Mouse (Mus musculus): ENCODE data around the gene Tle2. TPM values are rescaled to one million over a fixed set of nuclear protein-coding genes. Genes with fewer than 3 reads are reported as not detected.

Gene Tle2
- polyA plus RNA-seq, 2 experiments: 38.1 to 250 TPM

- Histone ChIP-seq H3K36me3 (ENCODE audit: control insufficient read depth, insufficient read depth, low read length) (peaks cover 34% of the 10 kb centered on the region), H3K4me1 (ENCODE audit: control insufficient read depth, insufficient read depth, low read length) (peaks cover 15% of the 10 kb centered on the region), H3K27me3 (ENCODE audit: control insufficient read depth, insufficient read depth, low read length) (no peaks in the 10 kb centered on the region)
These were observed 5.6 kb downstream of the Tle2 start for GRCm38 (mm10) chr10:81579967-81580366.

GRCm38 (mm10) chr10:81580441-81581070 is 6.2 kb downstream of the Tle2 start:
- peaks cover 15% of the 10 kb centered on the region for H3K4me1 ChIP-seq (ENCODE audit: control insufficient read depth, insufficient read depth, low read length)
- no peak for TF ChIP-seq POLR2A (IDR thresholded peaks at IDR 0.05; ENCODE audit: borderline replicate concordance, extremely low read depth, insufficient read depth, insufficient read length)
- H3K36me3 ChIP-seq (ENCODE audit: control insufficient read depth, insufficient read depth, low read length): peaks cover 40% of the 10 kb centered on the region
- H3K9ac ChIP-seq (ENCODE audit: low read depth, low read length, severe bottlenecking): no peak overlapping the region
- ATAC-seq (ENCODE audit: low FRiP score, low read depth) (no peak), DNase-seq (ENCODE audit: low spot score) (no peak)
- no peaks in the 10 kb centered on the region for H3K27me3 ChIP-seq (ENCODE audit: control insufficient read depth, insufficient read depth, low read length)
- no peak overlapping the region for H3K4me3 ChIP-seq (replicated peaks; ENCODE audit: low read length)
- H3K9me3 ChIP-seq (ENCODE audit: control insufficient read depth, low read length): no peaks in the 10 kb centered on the region
- WGBS: 51% methylated on average over 25 of the region's 25 CpGs
- H3K4me2 ChIP-seq (replicated peaks; ENCODE audit: low read depth, low read length, severe bottlenecking): no peak overlapping the region; the same call in 1 of the 2 replicates
- H3K27ac ChIP-seq (replicated peaks; ENCODE audit: low read depth, low read length): no peak overlapping the region

More at GRCm38 (mm10) chr10:81579967-81580366, 5.6 kb downstream of the Tle2 start:
- no peak for TF ChIP-seq POLR2A (IDR thresholded peaks at IDR 0.05; ENCODE audit: borderline replicate concordance, extremely low read depth, insufficient read depth, insufficient read length)
- no peak overlapping the region for H3K4me2 ChIP-seq (replicated peaks; ENCODE audit: low read depth, low read length, severe bottlenecking)
- ATAC-seq (ENCODE audit: low FRiP score, low read depth): no peak
- no peak overlapping the region for H3K9ac ChIP-seq (ENCODE audit: low read depth, low read length, severe bottlenecking)
- WGBS: 56% methylated on average over 4 of the region's 4 CpGs
- no peaks in the 10 kb centered on the region for H3K9me3 ChIP-seq (ENCODE audit: control insufficient read depth, low read length)
- no peak overlapping the region for H3K4me3 ChIP-seq (replicated peaks; ENCODE audit: low read length)
- no peak overlapping the region for H3K27ac ChIP-seq (replicated peaks; ENCODE audit: low read depth, low read length)
- no peak for DNase-seq (ENCODE audit: low spot score)

- H3K9ac ChIP-seq (ENCODE audit: low read depth, low read length, severe bottlenecking): no peak overlapping the region
- DNase-seq (ENCODE audit: low spot score) (no peak), ATAC-seq (ENCODE audit: low FRiP score, low read depth) (no peak)
- TF ChIP-seq POLR2A (IDR thresholded peaks at IDR 0.05; ENCODE audit: borderline replicate concordance, extremely low read depth, insufficient read depth, insufficient read length): no peak
- H3K27ac ChIP-seq (replicated peaks; ENCODE audit: low read depth, low read length): no peak overlapping the region
- WGBS: 70% methylated on average over 6 of the region's 6 CpGs
- no peak overlapping the region for H3K4me3 ChIP-seq (replicated peaks; ENCODE audit: low read length)
- no peaks in the 10 kb centered on the region for H3K9me3 ChIP-seq (ENCODE audit: control insufficient read depth, low read length)
- H3K36me3 ChIP-seq (ENCODE audit: control insufficient read depth, insufficient read depth, low read length): peaks cover 68% of the 10 kb centered on the region
- no peak overlapping the region for H3K4me2 ChIP-seq (replicated peaks; ENCODE audit: low read depth, low read length, severe bottlenecking)
- no peaks in the 10 kb centered on the region for H3K27me3 ChIP-seq (ENCODE audit: control insufficient read depth, insufficient read depth, low read length)
- H3K4me1 ChIP-seq (ENCODE audit: control insufficient read depth, insufficient read depth, low read length): peaks cover 6% of the 10 kb centered on the region; the same call in 1 of the 2 replicates
These were observed 9.0 kb downstream of the Tle2 start for GRCm38 (mm10) chr10:81583347-81583746.

- DNase-seq (ENCODE audit: low spot score) (no peak), ATAC-seq (ENCODE audit: low FRiP score, low read depth) (no peak)
- H3K9me3 ChIP-seq (ENCODE audit: control insufficient read depth, low read length): no peaks in the 10 kb centered on the region
- TF ChIP-seq POLR2A (IDR thresholded peaks at IDR 0.05; ENCODE audit: borderline replicate concordance, extremely low read depth, insufficient read depth, insufficient read length): no peak
- WGBS: 62% methylated on average over 7 of the region's 7 CpGs
- H3K27me3 ChIP-seq (ENCODE audit: control insufficient read depth, insufficient read depth, low read length): no peaks in the 10 kb centered on the region
- H3K9ac ChIP-seq (ENCODE audit: low read depth, low read length, severe bottlenecking): no peak overlapping the region
- no peaks in the 10 kb centered on the region for H3K4me1 ChIP-seq (ENCODE audit: control insufficient read depth, insufficient read depth, low read length)
- no peak overlapping the region for H3K4me3 ChIP-seq (replicated peaks; ENCODE audit: low read length)
- peaks cover 61% of the 10 kb centered on the region for H3K36me3 ChIP-seq (ENCODE audit: control insufficient read depth, insufficient read depth, low read length)
- H3K4me2 ChIP-seq (replicated peaks; ENCODE audit: low read depth, low read length, severe bottlenecking): no peak overlapping the region
- H3K27ac ChIP-seq (replicated peaks; ENCODE audit: low read depth, low read length): no peak overlapping the region
These were observed 14.4 kb downstream of the Tle2 start for GRCm38 (mm10) chr10:81588739-81589138.

- Histone ChIP-seq H3K9me3 (ENCODE audit: control insufficient read depth, low read length) (no peaks in the 10 kb centered on the region), H3K9ac (ENCODE audit: low read depth, low read length, severe bottlenecking) (no peak overlapping the region), H3K4me1 (ENCODE audit: control insufficient read depth, insufficient read depth, low read length) (peaks cover 19% of the 10 kb centered on the region), H3K36me3 (ENCODE audit: control insufficient read depth, insufficient read depth, low read length) (peaks cover 32% of the 10 kb centered on the region), H3K4me2 (replicated peaks; ENCODE audit: low read depth, low read length, severe bottlenecking) (no peak overlapping the region), H3K27ac (replicated peaks; ENCODE audit: low read depth, low read length) (no peak overlapping the region), H3K27me3 (ENCODE audit: control insufficient read depth, insufficient read depth, low read length) (no peaks in the 10 kb centered on the region), H3K4me3 (replicated peaks; ENCODE audit: low read length) (no peak overlapping the region)
- ATAC-seq (ENCODE audit: low FRiP score, low read depth): no peak
- no peak for DNase-seq (ENCODE audit: low spot score)
- WGBS: 61% methylated on average over 8 of the region's 9 CpGs
- TF ChIP-seq POLR2A (IDR thresholded peaks at IDR 0.05; ENCODE audit: borderline replicate concordance, extremely low read depth, insufficient read depth, insufficient read length): no peak
These were observed 17.5 kb downstream of the Tle2 start for GRCm38 (mm10) chr10:81591846-81592245.
